Mouse (Mus musculus) E14TG2a.4 (cell line): Measurements from ENCODE around the gene Exosc7.

Source experiments
- CTCF ChIP-seq: conservative IDR thresholded peaks from 2 replicates; pipeline ENCODE4 v1.5.1; 2014; ENCODE audit warnings: low read length
- NANOG ChIP-seq: IDR thresholded peaks from 2 replicates; pipeline ENCODE4 v1.6.1; 2014; ENCODE audit warnings: borderline replicate concordance, low read length, mixed read lengths
- POU5F1 ChIP-seq: IDR thresholded peaks from 2 replicates; pipeline ENCODE4 v1.6.1; 2014; ENCODE audit warnings: low read length, borderline replicate concordance

- TF ChIP-seq CTCF (peak; percentile 40), POU5F1 (no peak), NANOG (no peak)
These were observed 45.3 kb downstream of the Exosc7 start for GRCm38 (mm10) chr9:123158125-123158836.
